In genomic region chr2:104134150-104135056, GRCm38 (mm10) we compare ENCODE assay signal across 8 mouse cellular contexts. TPM values are rescaled to one million over a fixed set of nuclear protein-coding genes. Genes with fewer than 3 reads are reported as not detected.
DNase-seq lines count a peak whose midpoint lies in the region; ATAC-seq and TF ChIP-seq lines count a peak whose summit lies in the region.

No protein-coding gene starts in this region.

- H3K36me3 ChIP-seq in ES-Bruce4 (ENCODE audit: control insufficient read depth, insufficient read depth, low read length, poor library complexity, severe bottlenecking): no peaks in the 10 kb centered on the region
- H3K36me3 ChIP-seq in embryonic facial prominence, embryonic 14.5 days (ENCODE audit: control insufficient read depth, insufficient read depth, low read length): no peaks in the 10 kb centered on the region
- no peaks in the 10 kb centered on the region for H3K36me3 ChIP-seq in hindbrain, embryonic 10.5 days
- no peaks in the 10 kb centered on the region for H3K36me3 ChIP-seq in lung, embryonic 16.5 days (ENCODE audit: control insufficient read depth, insufficient read depth, low read length)

- DNase-seq in embryonic facial prominence, embryonic 14.5 days (ENCODE audit: low spot score): peak; percentile 86
- DNase-seq in hindbrain, embryonic 10.5 days (ENCODE audit: low spot score): peak; percentile 60
- DNase-seq in layer of hippocampus, adult 18-20 months (ENCODE audit: low spot score in 2 of 2): peak; percentile 67 to 86
- peak; percentile 90 for DNase-seq in retina, embryonic 14.5 days (ENCODE audit: low spot score)
- DNase-seq in thymus, postnatal 4 days: peak; percentile 65

- H3K4me1 ChIP-seq in ES-Bruce4 (ENCODE audit: control insufficient read depth, insufficient read depth, low read length): no peaks in the 10 kb centered on the region
- H3K4me1 ChIP-seq in bone marrow, adult 2 months (ENCODE audit: control insufficient read depth, insufficient read depth, low read length): peaks cover 7% of the 10 kb centered on the region
- no peaks in the 10 kb centered on the region for H3K4me1 ChIP-seq in embryonic facial prominence, embryonic 14.5 days (ENCODE audit: control insufficient read depth, insufficient read depth, low read length)
- no peaks in the 10 kb centered on the region; the same call in 1 of the 2 replicates for H3K4me1 ChIP-seq in hindbrain, embryonic 10.5 days (replicated peaks)
- H3K4me1 ChIP-seq in lung, embryonic 16.5 days (replicated peaks; ENCODE audit: control insufficient read depth, insufficient read depth, low read length): no peaks in the 10 kb centered on the region

- TF ChIP-seq CTCF in ES-Bruce4 (IDR thresholded peaks at IDR 0.05; ENCODE audit: low read depth, low read length): peak; percentile 75
- peak; percentile 81 for TF ChIP-seq CTCF in bone marrow, adult 2 months (IDR thresholded peaks at IDR 0.05; ENCODE audit: control insufficient read depth, insufficient read depth, low read length)

- no peaks in the 10 kb centered on the region for H3K9me3 ChIP-seq in ES-Bruce4 (replicated peaks; ENCODE audit: control insufficient read depth, insufficient read depth, low read length, poor library complexity, severe bottlenecking)
- no peaks in the 10 kb centered on the region for H3K9me3 ChIP-seq in embryonic facial prominence, embryonic 14.5 days (ENCODE audit: control insufficient read depth, low read length)
- H3K9me3 ChIP-seq in hindbrain, embryonic 10.5 days: no peaks in the 10 kb centered on the region
- H3K9me3 ChIP-seq in lung, embryonic 16.5 days (ENCODE audit: control insufficient read depth, low read length): no peaks in the 10 kb centered on the region; the same call in 1 of the 2 replicates

- 47% methylated on average over 8 of the region's 8 CpGs for WGBS in bone marrow, adult 2 months
- 47% methylated on average over 8 of the region's 8 CpGs for WGBS in embryonic facial prominence, embryonic 14.5 days
- 46% methylated on average over 8 of the region's 8 CpGs for WGBS in hindbrain, embryonic 10.5 days
- WGBS in lung, embryonic 16.5 days: 39% methylated on average over 8 of the region's 8 CpGs

- H3K4me2 ChIP-seq in embryonic facial prominence, embryonic 14.5 days (ENCODE audit: low read depth, low read length): no peak overlapping the region
- H3K4me2 ChIP-seq in lung, embryonic 16.5 days (ENCODE audit: low read depth, low read length): no peak overlapping the region

- H3K9ac ChIP-seq in ES-Bruce4 (ENCODE audit: low read depth, poor library complexity, severe bottlenecking): no peak overlapping the region
- H3K9ac ChIP-seq in embryonic facial prominence, embryonic 14.5 days (ENCODE audit: low read depth, low read length): no peak overlapping the region
- H3K9ac ChIP-seq in lung, embryonic 16.5 days (ENCODE audit: low read length): no peak overlapping the region

- H3K27me3 ChIP-seq in ES-Bruce4 (ENCODE audit: control insufficient read depth, insufficient read depth, low read length, poor library complexity, severe bottlenecking): no peaks in the 10 kb centered on the region
- no peaks in the 10 kb centered on the region for H3K27me3 ChIP-seq in embryonic facial prominence, embryonic 14.5 days (replicated peaks; ENCODE audit: control insufficient read depth, insufficient read depth, low read length)
- H3K27me3 ChIP-seq in hindbrain, embryonic 10.5 days (ENCODE audit: insufficient read depth, poor library complexity, severe bottlenecking): peaks cover 3% of the 10 kb centered on the region; the same call in 1 of the 2 replicates
- no peaks in the 10 kb centered on the region for H3K27me3 ChIP-seq in lung, embryonic 16.5 days (ENCODE audit: control insufficient read depth, insufficient read depth, low read depth, low read length)

- ATAC-seq in embryonic facial prominence, embryonic 14.5 days (ENCODE audit: low read depth): peak; percentile 68
- ATAC-seq in lung, embryonic 16.5 days (ENCODE audit: low read depth): peak; percentile 35; the same call in 1 of the 2 replicates

- TF ChIP-seq POLR2A in ES-Bruce4 (IDR thresholded peaks at IDR 0.05; ENCODE audit: insufficient read depth, low read length): no peak
- no peak for TF ChIP-seq POLR2A in bone marrow, adult 2 months (IDR thresholded peaks at IDR 0.05; ENCODE audit: borderline replicate concordance, control insufficient read depth, low read depth, low read length)

- no peak overlapping the region for H3K4me3 ChIP-seq in ES-Bruce4 (ENCODE audit: low read depth, low read length)
- H3K4me3 ChIP-seq in bone marrow, adult 2 months (replicated peaks; ENCODE audit: control insufficient read depth, low read depth, low read length): no peak overlapping the region
- H3K4me3 ChIP-seq in embryonic facial prominence, embryonic 14.5 days (ENCODE audit: low read depth, low read length): no peak overlapping the region
- H3K4me3 ChIP-seq in hindbrain, embryonic 10.5 days: no peak overlapping the region
- no peak overlapping the region for H3K4me3 ChIP-seq in lung, embryonic 16.5 days (ENCODE audit: low read length)

- TF ChIP-seq EP300 in ES-Bruce4 (IDR thresholded peaks at IDR 0.05; ENCODE audit: insufficient read depth, low read depth, low read length): no peak

- no peak overlapping the region for H3K27ac ChIP-seq in ES-Bruce4 (ENCODE audit: insufficient read depth, low read length)
- no peak overlapping the region for H3K27ac ChIP-seq in bone marrow, adult 2 months (ENCODE audit: control insufficient read depth, insufficient read depth, low read depth, low read length, poor library complexity)
- no peak overlapping the region for H3K27ac ChIP-seq in embryonic facial prominence, embryonic 14.5 days (replicated peaks; ENCODE audit: low read depth, low read length)
- no peak overlapping the region for H3K27ac ChIP-seq in hindbrain, embryonic 10.5 days
- H3K27ac ChIP-seq in lung, embryonic 16.5 days (ENCODE audit: low read length): no peak overlapping the region

RNA-seq across cellular contexts. Expression of gene A930018P22Rik, which starts 11.8 kb away (rescaled TPM):
- polyA plus RNA-seq in ES-Bruce4 (2011; ENCODE audit: insufficient read depth, insufficient read length, low read depth, missing spikeins): not detected in 2 replicates
- polyA plus RNA-seq in bone marrow, adult 2 months (2011; ENCODE audit: insufficient read depth, insufficient read length, low replicate concordance, missing spikeins): not detected in 2 replicates
- polyA plus RNA-seq in embryonic facial prominence, embryonic 14.5 days (2014; fragmentation: Nextera tagmentation; extraction: Ambion mirVana): not detected in 2 replicates
- 0.20 TPM in 2 replicates for polyA plus RNA-seq in hindbrain, embryonic 10.5 days (2016; fragmentation: Nextera tagmentation; extraction: Ambion mirVana)
- total RNA-seq in layer of hippocampus, adult 18-20 months (2021): under 1 TPM in 1 of 2 experiments, not detected in 1; 0.40 TPM
- not detected in 2 replicates for polyA plus RNA-seq in lung, embryonic 16.5 days (2015; fragmentation: Nextera tagmentation; extraction: Ambion mirVana)

RNA-seq across cellular contexts. Expression of gene Cd59a, which starts 38.8 kb away (rescaled TPM):
- 8.9 and 10.5 TPM in 2 replicates for polyA plus RNA-seq in ES-Bruce4 (2011; ENCODE audit: insufficient read depth, insufficient read length, low read depth, missing spikeins)
- 22.6 and 39.7 TPM in 2 replicates for polyA plus RNA-seq in bone marrow, adult 2 months (2011; ENCODE audit: insufficient read depth, insufficient read length, low replicate concordance, missing spikeins)
- 23.5 TPM in 2 replicates for polyA plus RNA-seq in embryonic facial prominence, embryonic 14.5 days (2014; fragmentation: Nextera tagmentation; extraction: Ambion mirVana)
- 26.4 and 30.1 TPM in 2 replicates for polyA plus RNA-seq in hindbrain, embryonic 10.5 days (2016; fragmentation: Nextera tagmentation; extraction: Ambion mirVana)
- total RNA-seq in layer of hippocampus, adult 18-20 months (2021): 1 to 10 TPM; 3.7 to 5.3 TPM
- 27.8 and 28.3 TPM in 2 replicates for polyA plus RNA-seq in lung, embryonic 16.5 days (2015; fragmentation: Nextera tagmentation; extraction: Ambion mirVana)
